Mouse (Mus musculus) E14TG2a.4 (cell line): ENCODE measurements around the gene Tubb1.

Source experiments
- CTCF ChIP-seq: conservative IDR thresholded peaks from 2 replicates; pipeline ENCODE4 v1.5.1; 2014; ENCODE audit warnings: low read length
- POU5F1 ChIP-seq: IDR thresholded peaks from 2 replicates; pipeline ENCODE4 v1.6.1; 2014; ENCODE audit warnings: low read length, borderline replicate concordance

DNA sequence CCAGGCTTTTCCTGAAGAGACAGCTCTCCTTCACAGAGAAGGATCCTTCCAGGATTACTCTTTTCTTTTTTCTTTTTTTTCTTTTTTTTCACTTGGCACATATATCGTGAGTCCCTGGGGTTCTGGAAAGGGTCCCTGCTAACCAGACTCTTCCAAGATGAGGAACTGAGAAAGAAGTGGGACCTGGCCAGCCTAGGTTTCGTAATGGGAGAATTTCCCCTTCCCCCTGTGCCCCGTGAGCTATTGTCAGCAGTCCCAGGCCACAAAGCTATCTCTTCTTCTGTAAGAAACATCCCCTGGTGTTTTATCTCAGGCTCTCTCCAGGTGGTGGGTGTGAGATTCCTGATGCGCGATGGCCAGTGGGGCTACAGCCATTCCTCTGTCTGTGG is 11.1 kb upstream of the Tubb1 start:
- TF ChIP-seq CTCF, result no peak
- no peak for TF ChIP-seq POU5F1
